Mouse (Mus musculus): Measurements from ENCODE around the gene Tctex1d4. TPM values are rescaled to one million over a fixed set of nuclear protein-coding genes. Genes with fewer than 3 reads are reported as not detected.

Tctex1d4 gene
- polyA plus RNA-seq, 2 experiments, result 0.10 TPM; not detected in 1

- DNase-seq (ENCODE audit: low spot score) (no peak), ATAC-seq (ENCODE audit: low FRiP score, low read depth) (no peak)
- H3K4me2 ChIP-seq (replicated peaks; ENCODE audit: low read depth, low read length, severe bottlenecking), result peak overlapping the region; percentile 100
- H3K4me1 ChIP-seq (ENCODE audit: control insufficient read depth, insufficient read depth, low read length), result peaks cover 7% of the 10 kb centered on the region
- H3K36me3 ChIP-seq (ENCODE audit: control insufficient read depth, insufficient read depth, low read length), result peaks cover 12% of the 10 kb centered on the region
- no peak for TF ChIP-seq POLR2A (IDR thresholded peaks at IDR 0.05; ENCODE audit: borderline replicate concordance, extremely low read depth, insufficient read depth, insufficient read length)
- no peaks in the 10 kb centered on the region for H3K27me3 ChIP-seq (ENCODE audit: control insufficient read depth, insufficient read depth, low read length)
- H3K9me3 ChIP-seq (ENCODE audit: control insufficient read depth, low read length), result no peaks in the 10 kb centered on the region
- peak overlapping the region; percentile 68 for H3K4me3 ChIP-seq (replicated peaks; ENCODE audit: low read length)
- WGBS, result 73% methylated on average over 5 of the region's 5 CpGs
- peak overlapping the region; percentile 86 for H3K27ac ChIP-seq (replicated peaks; ENCODE audit: low read depth, low read length)
- H3K9ac ChIP-seq (ENCODE audit: low read depth, low read length, severe bottlenecking), result peak overlapping the region; percentile 69
These were observed 7.0 kb upstream of the Tctex1d4 start for GRCm38 (mm10) chr4:117119636-117120035.

- WGBS, result 5% methylated on average over 10 of the region's 10 CpGs
- no peak for ATAC-seq (ENCODE audit: low FRiP score, low read depth)
- no peak for TF ChIP-seq POLR2A (IDR thresholded peaks at IDR 0.05; ENCODE audit: borderline replicate concordance, extremely low read depth, insufficient read depth, insufficient read length)
- Histone ChIP-seq H3K27ac (replicated peaks; ENCODE audit: low read depth, low read length) (peak overlapping the region; percentile 86), H3K4me2 (replicated peaks; ENCODE audit: low read depth, low read length, severe bottlenecking) (peak overlapping the region; percentile 100), H3K36me3 (ENCODE audit: control insufficient read depth, insufficient read depth, low read length) (peaks cover 8% of the 10 kb centered on the region), H3K27me3 (ENCODE audit: control insufficient read depth, insufficient read depth, low read length) (no peaks in the 10 kb centered on the region), H3K4me1 (ENCODE audit: control insufficient read depth, insufficient read depth, low read length) (peaks cover 11% of the 10 kb centered on the region), H3K9ac (ENCODE audit: low read depth, low read length, severe bottlenecking) (peak overlapping the region; percentile 69), H3K9me3 (ENCODE audit: control insufficient read depth, low read length) (no peaks in the 10 kb centered on the region), H3K4me3 (replicated peaks; ENCODE audit: low read length) (peak overlapping the region; percentile 68)
- no peak for DNase-seq (ENCODE audit: low spot score)
These were observed 6.5 kb upstream of the Tctex1d4 start for GRCm38 (mm10) chr4:117120052-117120444.

- peaks cover 18% of the 10 kb centered on the region for H3K4me1 ChIP-seq (ENCODE audit: control insufficient read depth, insufficient read depth, low read length)
- peak overlapping the region; percentile 69 for H3K9ac ChIP-seq (ENCODE audit: low read depth, low read length, severe bottlenecking)
- peak; percentile 96 for DNase-seq (ENCODE audit: low spot score)
- H3K27ac ChIP-seq (replicated peaks; ENCODE audit: low read depth, low read length), result peak overlapping the region; percentile 86
- ATAC-seq (ENCODE audit: low FRiP score, low read depth), result peak; percentile 92
- peak overlapping the region; percentile 100 for H3K4me2 ChIP-seq (replicated peaks; ENCODE audit: low read depth, low read length, severe bottlenecking)
- WGBS, result under 1% methylated on average over 66 of the region's 69 CpGs
- no peaks in the 10 kb centered on the region for H3K27me3 ChIP-seq (ENCODE audit: control insufficient read depth, insufficient read depth, low read length)
- peak overlapping the region; percentile 68 for H3K4me3 ChIP-seq (replicated peaks; ENCODE audit: low read length)
- TF ChIP-seq POLR2A (IDR thresholded peaks at IDR 0.05; ENCODE audit: borderline replicate concordance, extremely low read depth, insufficient read depth, insufficient read length), result peak; percentile 59; the same call in 1 of the 2 replicates
- H3K36me3 ChIP-seq (ENCODE audit: control insufficient read depth, insufficient read depth, low read length), result peaks cover 2% of the 10 kb centered on the region; the same call in 1 of the 2 replicates
- H3K9me3 ChIP-seq (ENCODE audit: control insufficient read depth, low read length), result no peaks in the 10 kb centered on the region
These were observed 5.9 kb upstream of the Tctex1d4 start for GRCm38 (mm10) chr4:117120445-117121414.

GRCm38 (mm10) chr4:117122209-117122608 is 4.4 kb upstream of the Tctex1d4 start:
- Histone ChIP-seq H3K9me3 (ENCODE audit: control insufficient read depth, low read length) (no peaks in the 10 kb centered on the region), H3K4me2 (replicated peaks; ENCODE audit: low read depth, low read length, severe bottlenecking) (no peak overlapping the region), H3K9ac (ENCODE audit: low read depth, low read length, severe bottlenecking) (0 out of 2 replicates have a peak overlapping the region, but pooled peaks have one; percentile 28), H3K27me3 (ENCODE audit: control insufficient read depth, insufficient read depth, low read length) (no peaks in the 10 kb centered on the region), H3K27ac (replicated peaks; ENCODE audit: low read depth, low read length) (no peak overlapping the region), H3K36me3 (ENCODE audit: control insufficient read depth, insufficient read depth, low read length) (no peaks in the 10 kb centered on the region), H3K4me3 (replicated peaks; ENCODE audit: low read length) (no peak overlapping the region), H3K4me1 (ENCODE audit: control insufficient read depth, insufficient read depth, low read length) (peaks cover 23% of the 10 kb centered on the region)
- DNase-seq (ENCODE audit: low spot score), result no peak
- ATAC-seq (ENCODE audit: low FRiP score, low read depth), result no peak
- no peak for TF ChIP-seq POLR2A (IDR thresholded peaks at IDR 0.05; ENCODE audit: borderline replicate concordance, extremely low read depth, insufficient read depth, insufficient read length)
- WGBS, result 75% methylated on average over 4 of the region's 4 CpGs

GRCm38 (mm10) chr4:117123546-117124217 is 2.9 kb upstream of the Tctex1d4 start:
- H3K27me3 ChIP-seq (ENCODE audit: control insufficient read depth, insufficient read depth, low read length), result no peaks in the 10 kb centered on the region
- no peaks in the 10 kb centered on the region for H3K9me3 ChIP-seq (ENCODE audit: control insufficient read depth, low read length)
- TF ChIP-seq POLR2A (IDR thresholded peaks at IDR 0.05; ENCODE audit: borderline replicate concordance, extremely low read depth, insufficient read depth, insufficient read length), result no peak
- no peak overlapping the region for H3K4me3 ChIP-seq (replicated peaks; ENCODE audit: low read length)
- H3K9ac ChIP-seq (ENCODE audit: low read depth, low read length, severe bottlenecking), result no peak overlapping the region
- 89% methylated on average over 7 of the region's 9 CpGs for WGBS
- H3K27ac ChIP-seq (replicated peaks; ENCODE audit: low read depth, low read length), result no peak overlapping the region
- peaks cover 23% of the 10 kb centered on the region for H3K4me1 ChIP-seq (ENCODE audit: control insufficient read depth, insufficient read depth, low read length)
- H3K36me3 ChIP-seq (ENCODE audit: control insufficient read depth, insufficient read depth, low read length), result peaks cover 6% of the 10 kb centered on the region; the same call in 1 of the 2 replicates
- DNase-seq (ENCODE audit: low spot score) (no peak), ATAC-seq (ENCODE audit: low FRiP score, low read depth) (no peak)
- H3K4me2 ChIP-seq (replicated peaks; ENCODE audit: low read depth, low read length, severe bottlenecking), result no peak overlapping the region
